Mouse (Mus musculus): ENCODE measurements around the gene Plcg2. TPM values are rescaled to one million over a fixed set of nuclear protein-coding genes. Genes with fewer than 3 reads are reported as not detected.

Gene Plcg2
- polyA plus RNA-seq, 1 experiment from 2014 or later: 1.2 TPM

GRCm38 (mm10) chr8:117652318-117652717 is 154.2 kb downstream of the Plcg2 start:
- H3K36me3 ChIP-seq (ENCODE audit: control insufficient read depth, insufficient read depth, low read length): no peaks in the 10 kb centered on the region
- H3K4me1 ChIP-seq (ENCODE audit: control insufficient read depth, insufficient read depth, low read length): no peaks in the 10 kb centered on the region
- no peak overlapping the region for H3K4me3 ChIP-seq (ENCODE audit: low read depth, low read length)
- H3K27me3 ChIP-seq (ENCODE audit: control insufficient read depth, insufficient read depth, low read depth, low read length): no peaks in the 10 kb centered on the region
- H3K9ac ChIP-seq (ENCODE audit: low read depth, low read length): no peak overlapping the region
- no peak for ATAC-seq
- no peaks in the 10 kb centered on the region for H3K9me3 ChIP-seq (replicated peaks; ENCODE audit: control insufficient read depth, low read length, poor library complexity, severe bottlenecking)
- H3K4me2 ChIP-seq (ENCODE audit: low read length): no peak overlapping the region
- 95% methylated on average over 1 of the region's 1 CpGs for WGBS
- H3K27ac ChIP-seq (ENCODE audit: low read length): no peak overlapping the region

- WGBS: 78% methylated on average over 7 of the region's 7 CpGs
- Histone ChIP-seq H3K4me3 (ENCODE audit: low read depth, low read length) (no peak overlapping the region), H3K4me2 (ENCODE audit: low read length) (no peak overlapping the region), H3K9me3 (replicated peaks; ENCODE audit: control insufficient read depth, low read length, poor library complexity, severe bottlenecking) (no peaks in the 10 kb centered on the region; the same call in 1 of the 2 replicates), H3K27ac (ENCODE audit: low read length) (no peak overlapping the region), H3K27me3 (ENCODE audit: control insufficient read depth, insufficient read depth, low read depth, low read length) (no peaks in the 10 kb centered on the region), H3K36me3 (ENCODE audit: control insufficient read depth, insufficient read depth, low read length) (no peaks in the 10 kb centered on the region), H3K4me1 (ENCODE audit: control insufficient read depth, insufficient read depth, low read length) (peaks cover 7% of the 10 kb centered on the region; the same call in 1 of the 2 replicates), H3K9ac (ENCODE audit: low read depth, low read length) (no peak overlapping the region)
- no peak for ATAC-seq
These were observed 160.9 kb downstream of the Plcg2 start for GRCm38 (mm10) chr8:117658990-117659389.

GRCm38 (mm10) chr8:117660358-117661031 is 162.4 kb downstream of the Plcg2 start:
- Histone ChIP-seq H3K36me3 (ENCODE audit: control insufficient read depth, insufficient read depth, low read length) (no peaks in the 10 kb centered on the region), H3K27ac (ENCODE audit: low read length) (no peak overlapping the region), H3K27me3 (ENCODE audit: control insufficient read depth, insufficient read depth, low read depth, low read length) (no peaks in the 10 kb centered on the region), H3K4me1 (ENCODE audit: control insufficient read depth, insufficient read depth, low read length) (peaks cover 7% of the 10 kb centered on the region; the same call in 1 of the 2 replicates), H3K4me2 (ENCODE audit: low read length) (peak overlapping the region; percentile 18; the same call in 1 of the 2 replicates), H3K9me3 (replicated peaks; ENCODE audit: control insufficient read depth, low read length, poor library complexity, severe bottlenecking) (no peaks in the 10 kb centered on the region; the same call in 1 of the 2 replicates), H3K9ac (ENCODE audit: low read depth, low read length) (no peak overlapping the region), H3K4me3 (ENCODE audit: low read depth, low read length) (no peak overlapping the region)
- 26% methylated on average over 11 of the region's 11 CpGs for WGBS
- peak; percentile 62; the same call in 1 of the 2 replicates for ATAC-seq

DNA sequence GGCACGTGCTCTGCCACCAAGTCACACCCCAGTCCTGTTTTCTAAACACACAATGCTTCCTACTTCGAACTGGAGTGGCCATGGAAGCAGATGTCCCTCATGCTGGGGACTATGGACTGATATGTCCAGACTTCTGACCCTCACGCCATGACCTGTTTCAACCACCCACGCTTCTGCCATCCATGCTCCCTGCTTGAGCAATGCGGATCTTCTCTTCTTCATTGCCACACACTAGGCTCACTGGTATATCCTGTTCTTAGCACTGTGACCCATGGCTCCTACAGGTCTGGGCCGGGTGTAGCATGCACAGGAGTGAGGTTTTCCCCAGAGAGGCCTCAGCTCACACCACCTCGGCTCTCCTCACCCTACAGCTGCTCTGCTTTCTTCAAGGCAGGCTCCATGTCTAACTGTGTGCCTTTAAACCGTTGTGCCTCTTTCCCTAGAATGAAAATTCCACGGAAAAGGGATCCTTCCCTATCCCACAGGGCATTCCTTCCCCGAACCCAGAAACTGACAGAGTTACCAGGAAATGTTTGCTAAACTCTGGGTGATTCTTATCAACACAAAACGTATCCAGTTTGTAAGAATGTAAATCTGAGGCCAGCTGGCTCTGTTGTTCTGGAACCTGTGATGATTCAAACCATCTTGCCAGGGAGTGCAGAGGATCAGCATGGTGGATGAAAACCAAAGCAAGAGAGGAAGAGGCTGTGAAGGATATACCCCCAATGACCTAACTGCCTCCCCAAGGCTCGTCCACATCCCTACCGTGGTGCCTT is 169.4 kb downstream of the Plcg2 start:
- Histone ChIP-seq H3K27me3 (ENCODE audit: control insufficient read depth, insufficient read depth, low read depth, low read length) (no peaks in the 10 kb centered on the region), H3K27ac (ENCODE audit: low read length) (no peak overlapping the region), H3K36me3 (ENCODE audit: control insufficient read depth, insufficient read depth, low read length) (no peaks in the 10 kb centered on the region), H3K4me2 (ENCODE audit: low read length) (no peak overlapping the region), H3K4me1 (ENCODE audit: control insufficient read depth, insufficient read depth, low read length) (no peaks in the 10 kb centered on the region), H3K9ac (ENCODE audit: low read depth, low read length) (no peak overlapping the region), H3K4me3 (ENCODE audit: low read depth, low read length) (no peak overlapping the region), H3K9me3 (replicated peaks; ENCODE audit: control insufficient read depth, low read length, poor library complexity, severe bottlenecking) (no peaks in the 10 kb centered on the region; the same call in 1 of the 2 replicates)
- WGBS: 85% methylated on average over 13 of the region's 13 CpGs
- ATAC-seq: no peak

GRCm38 (mm10) chr8:117670461-117670860 is 172.4 kb downstream of the Plcg2 start:
- no peaks in the 10 kb centered on the region for H3K36me3 ChIP-seq (ENCODE audit: control insufficient read depth, insufficient read depth, low read length)
- H3K27ac ChIP-seq (ENCODE audit: low read length): no peak overlapping the region
- 0 out of 2 replicates have a peak, but pooled peaks cover 2% of the 10 kb centered on the region for H3K4me1 ChIP-seq (ENCODE audit: control insufficient read depth, insufficient read depth, low read length)
- no peak for ATAC-seq
- WGBS: 41% methylated on average over 11 of the region's 11 CpGs
- H3K9ac ChIP-seq (ENCODE audit: low read depth, low read length): no peak overlapping the region
- H3K27me3 ChIP-seq (ENCODE audit: control insufficient read depth, insufficient read depth, low read depth, low read length): no peaks in the 10 kb centered on the region
- H3K4me3 ChIP-seq (ENCODE audit: low read depth, low read length): no peak overlapping the region
- no peaks in the 10 kb centered on the region for H3K9me3 ChIP-seq (replicated peaks; ENCODE audit: control insufficient read depth, low read length, poor library complexity, severe bottlenecking)
- no peak overlapping the region for H3K4me2 ChIP-seq (ENCODE audit: low read length)

DNA sequence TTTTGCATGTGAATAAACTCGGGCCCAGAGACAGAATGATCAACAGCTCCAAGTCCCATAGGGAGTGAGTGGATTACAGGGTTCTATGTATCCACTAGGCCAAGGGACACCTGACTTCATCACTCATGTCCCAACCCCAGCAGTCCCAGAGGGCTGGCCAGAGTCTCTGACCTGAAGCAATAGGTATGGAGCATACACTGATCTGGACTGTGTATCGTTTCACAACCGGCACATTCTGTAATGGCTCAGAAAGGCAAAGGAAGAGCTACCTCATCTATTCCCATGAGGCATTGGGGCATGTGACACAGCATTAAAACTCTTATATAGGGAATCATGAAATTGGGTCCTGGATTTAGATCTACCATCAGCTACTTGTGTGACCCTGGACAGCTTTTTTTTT is 174.5 kb downstream of the Plcg2 start:
- Histone ChIP-seq H3K36me3 (ENCODE audit: control insufficient read depth, insufficient read depth, low read length) (no peaks in the 10 kb centered on the region), H3K4me1 (ENCODE audit: control insufficient read depth, insufficient read depth, low read length) (0 out of 2 replicates have a peak, but pooled peaks cover 2% of the 10 kb centered on the region), H3K27ac (ENCODE audit: low read length) (no peak overlapping the region), H3K9me3 (replicated peaks; ENCODE audit: control insufficient read depth, low read length, poor library complexity, severe bottlenecking) (no peaks in the 10 kb centered on the region), H3K4me3 (ENCODE audit: low read depth, low read length) (no peak overlapping the region), H3K4me2 (ENCODE audit: low read length) (no peak overlapping the region), H3K27me3 (ENCODE audit: control insufficient read depth, insufficient read depth, low read depth, low read length) (no peaks in the 10 kb centered on the region), H3K9ac (ENCODE audit: low read depth, low read length) (no peak overlapping the region)
- ATAC-seq: no peak
- 80% methylated on average over 3 of the region's 3 CpGs for WGBS

GRCm38 (mm10) chr8:117673430-117673830 is 175.3 kb downstream of the Plcg2 start, which contains the start of gene Sdr42e1:
TSS of gene Sdr42e1 (minus strand) at chr8:117673689.
- no peak for ATAC-seq
- peak within 1 kb of the TSS; percentile 44 for H3K4me3 ChIP-seq (ENCODE audit: low read depth, low read length)
- H3K27me3 ChIP-seq (ENCODE audit: control insufficient read depth, insufficient read depth, low read depth, low read length): no peaks in the 10 kb centered on the region
- H3K4me1 ChIP-seq (ENCODE audit: control insufficient read depth, insufficient read depth, low read length): 0 out of 2 replicates have a peak, but pooled peaks cover 2% of the 10 kb centered on the region
- H3K27ac ChIP-seq (ENCODE audit: low read length): no peak within 1 kb of the TSS
- 11% methylated on average over 17 of the region's 17 CpGs for WGBS
- peak within 1 kb of the TSS; percentile 65 for H3K9ac ChIP-seq (ENCODE audit: low read depth, low read length)
- H3K9me3 ChIP-seq (replicated peaks; ENCODE audit: control insufficient read depth, low read length, poor library complexity, severe bottlenecking): no peaks in the 10 kb centered on the region
- peak within 1 kb of the TSS; percentile 67 for H3K4me2 ChIP-seq (ENCODE audit: low read length)
- H3K36me3 ChIP-seq (ENCODE audit: control insufficient read depth, insufficient read depth, low read length): no peaks in the 10 kb centered on the region

DNA sequence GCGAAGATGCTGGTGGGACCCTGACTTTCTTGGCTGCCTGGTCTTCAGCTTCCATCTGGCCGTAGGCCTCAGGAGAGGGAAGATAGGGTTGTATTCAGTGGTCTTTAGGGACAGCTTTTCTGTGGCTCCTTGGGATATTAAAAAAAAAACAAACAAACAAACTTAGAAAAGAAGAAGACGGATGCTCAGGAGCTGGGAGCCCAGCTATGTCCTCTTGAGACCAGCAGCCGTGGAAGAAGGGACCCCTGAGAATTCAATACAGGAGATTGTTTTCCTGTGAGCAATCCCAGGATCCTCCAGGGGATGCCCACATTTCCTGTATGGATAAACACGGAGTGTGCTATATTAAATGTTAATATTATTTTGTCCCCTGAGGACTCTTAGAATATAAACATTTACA is 177.1 kb downstream of the Plcg2 start:
- H3K9ac ChIP-seq (ENCODE audit: low read depth, low read length): no peak overlapping the region
- no peak overlapping the region for H3K27ac ChIP-seq (ENCODE audit: low read length)
- H3K4me2 ChIP-seq (ENCODE audit: low read length): no peak overlapping the region
- H3K9me3 ChIP-seq (replicated peaks; ENCODE audit: control insufficient read depth, low read length, poor library complexity, severe bottlenecking): no peaks in the 10 kb centered on the region
- no peaks in the 10 kb centered on the region for H3K36me3 ChIP-seq (ENCODE audit: control insufficient read depth, insufficient read depth, low read length)
- H3K4me3 ChIP-seq (ENCODE audit: low read depth, low read length): no peak overlapping the region
- H3K27me3 ChIP-seq (ENCODE audit: control insufficient read depth, insufficient read depth, low read depth, low read length): no peaks in the 10 kb centered on the region
- 0 out of 2 replicates have a peak, but pooled peaks cover 2% of the 10 kb centered on the region for H3K4me1 ChIP-seq (ENCODE audit: control insufficient read depth, insufficient read depth, low read length)
- ATAC-seq: no peak
- WGBS: 79% methylated on average over 5 of the region's 5 CpGs

GRCm38 (mm10) chr8:117676460-117676859 is 178.4 kb downstream of the Plcg2 start:
- 76% methylated on average over 9 of the region's 9 CpGs for WGBS
- Histone ChIP-seq H3K4me3 (ENCODE audit: low read depth, low read length) (no peak overlapping the region), H3K36me3 (ENCODE audit: control insufficient read depth, insufficient read depth, low read length) (no peaks in the 10 kb centered on the region), H3K27me3 (ENCODE audit: control insufficient read depth, insufficient read depth, low read depth, low read length) (no peaks in the 10 kb centered on the region), H3K9ac (ENCODE audit: low read depth, low read length) (no peak overlapping the region), H3K4me2 (ENCODE audit: low read length) (no peak overlapping the region), H3K27ac (ENCODE audit: low read length) (no peak overlapping the region), H3K9me3 (replicated peaks; ENCODE audit: control insufficient read depth, low read length, poor library complexity, severe bottlenecking) (no peaks in the 10 kb centered on the region), H3K4me1 (ENCODE audit: control insufficient read depth, insufficient read depth, low read length) (0 out of 2 replicates have a peak, but pooled peaks cover 2% of the 10 kb centered on the region)
- ATAC-seq: no peak

Measured in midbrain, embryonic 16.5 days (tissue).